Mouse (Mus musculus) CD8-positive naive resting alpha-beta T cell, adult 2 months (primary cell): Measurements from ENCODE around the gene Jun.

Source experiments
- DNase-seq, 2 experiments: peaks; one replicate each; pipeline ENCODE4 v3.0.0; 2022; ENCODE audit warnings: low read depth in 2 of 2, low spot score in 2 of 2

The Jun gene

GRCm38 (mm10) chr4:95052025-95052899 lies at the start of gene Jun:
Gene Jun, minus strand, starts transcription at chr4:95052222.
- DNase-seq, result peak; percentile 99 to 100

- no peak for DNase-seq
These were observed 49.7 kb upstream of the Jun start for GRCm38 (mm10) chr4:95101684-95102083.

GRCm38 (mm10) chr4:95100694-95101093 lies 48.7 kb upstream of the Jun start:
- no peak for DNase-seq

- DNase-seq, result no peak
These were observed 47.4 kb upstream of the Jun start for GRCm38 (mm10) chr4:95099373-95099772.

- no peak for DNase-seq
These were observed 46.7 kb upstream of the Jun start for GRCm38 (mm10) chr4:95098722-95099097.

- no peak for DNase-seq
These were observed 46.1 kb upstream of the Jun start for GRCm38 (mm10) chr4:95097942-95098721.

- no peak for DNase-seq
These were observed 44.7 kb upstream of the Jun start for GRCm38 (mm10) chr4:95096731-95097130.

GRCm38 (mm10) chr4:95095911-95096310 lies 43.9 kb upstream of the Jun start:
- DNase-seq, result no peak

- DNase-seq, result no peak
These were observed 43.3 kb upstream of the Jun start for GRCm38 (mm10) chr4:95095355-95095754.

- no peak for DNase-seq
These were observed 42.7 kb upstream of the Jun start for GRCm38 (mm10) chr4:95094700-95095113.

- DNase-seq, result no peak
These were observed 41.6 kb upstream of the Jun start for GRCm38 (mm10) chr4:95093615-95094014.

GRCm38 (mm10) chr4:95092516-95092915 lies 40.5 kb upstream of the Jun start:
- DNase-seq, result no peak

GRCm38 (mm10) chr4:95091536-95091935 lies 39.5 kb upstream of the Jun start:
- no peak for DNase-seq

GRCm38 (mm10) chr4:95089968-95090367 lies 37.9 kb upstream of the Jun start:
- no peak for DNase-seq

GRCm38 (mm10) chr4:95089053-95089452 lies 37.0 kb upstream of the Jun start:
- DNase-seq, result no peak

- DNase-seq, result no peak
These were observed 31.9 kb upstream of the Jun start for GRCm38 (mm10) chr4:95083957-95084356.

- no peak for DNase-seq
These were observed 31.2 kb upstream of the Jun start for GRCm38 (mm10) chr4:95083191-95083729.

GRCm38 (mm10) chr4:95082481-95083088 lies 30.6 kb upstream of the Jun start:
- DNase-seq, result no peak

- DNase-seq, result no peak
These were observed 29.6 kb upstream of the Jun start for GRCm38 (mm10) chr4:95081632-95082031.

- DNase-seq, result no peak
These were observed 26.6 kb upstream of the Jun start for GRCm38 (mm10) chr4:95078625-95079024.

GRCm38 (mm10) chr4:95076279-95076678 lies 24.3 kb upstream of the Jun start:
- DNase-seq, result no peak
